Mouse (Mus musculus): ENCODE measurements around the gene Syn2. TPM values are rescaled to one million over a fixed set of nuclear protein-coding genes. Genes with fewer than 3 reads are reported as not detected.

The Syn2 gene
- polyA plus RNA-seq, 1 experiment from 2014 or later = 23.3 TPM

- Histone ChIP-seq H3K36me3 (ENCODE audit: control insufficient read depth, insufficient read depth, low read length) (no peaks in the 10 kb centered on the region), H3K9ac (ENCODE audit: low read length) (no peak overlapping the region), H3K4me2 (ENCODE audit: low read length) (no peak overlapping the region), H3K9me3 (replicated peaks; ENCODE audit: control insufficient read depth, low read length) (no peaks in the 10 kb centered on the region), H3K27ac (ENCODE audit: low read depth, low read length) (no peak overlapping the region), H3K4me3 (ENCODE audit: low read depth, low read length) (no peak overlapping the region), H3K27me3 (replicated peaks; ENCODE audit: control insufficient read depth, insufficient read depth, low read length) (no peaks in the 10 kb centered on the region), H3K4me1 (ENCODE audit: control insufficient read depth, insufficient read depth, low read length) (no peaks in the 10 kb centered on the region)
- ATAC-seq (no peak), DNase-seq (ENCODE audit: low spot score) (no peak)
- WGBS = 83% methylated on average over 2 of the region's 2 CpGs
These were observed 75.5 kb downstream of the Syn2 start for GRCm38 (mm10) chr6:115210187-115210586.

GRCm38 (mm10) chr6:115210820-115211219 lies 76.1 kb downstream of the Syn2 start:
- H3K4me1 ChIP-seq (ENCODE audit: control insufficient read depth, insufficient read depth, low read length) = no peaks in the 10 kb centered on the region
- H3K9me3 ChIP-seq (replicated peaks; ENCODE audit: control insufficient read depth, low read length) = no peaks in the 10 kb centered on the region
- no peaks in the 10 kb centered on the region for H3K36me3 ChIP-seq (ENCODE audit: control insufficient read depth, insufficient read depth, low read length)
- WGBS = 88% methylated on average over 3 of the region's 3 CpGs
- no peak overlapping the region for H3K4me2 ChIP-seq (ENCODE audit: low read length)
- no peak overlapping the region for H3K4me3 ChIP-seq (ENCODE audit: low read depth, low read length)
- H3K9ac ChIP-seq (ENCODE audit: low read length) = no peak overlapping the region
- no peak overlapping the region for H3K27ac ChIP-seq (ENCODE audit: low read depth, low read length)
- H3K27me3 ChIP-seq (replicated peaks; ENCODE audit: control insufficient read depth, insufficient read depth, low read length) = no peaks in the 10 kb centered on the region
- DNase-seq (ENCODE audit: low spot score) (no peak), ATAC-seq (no peak)

DNA sequence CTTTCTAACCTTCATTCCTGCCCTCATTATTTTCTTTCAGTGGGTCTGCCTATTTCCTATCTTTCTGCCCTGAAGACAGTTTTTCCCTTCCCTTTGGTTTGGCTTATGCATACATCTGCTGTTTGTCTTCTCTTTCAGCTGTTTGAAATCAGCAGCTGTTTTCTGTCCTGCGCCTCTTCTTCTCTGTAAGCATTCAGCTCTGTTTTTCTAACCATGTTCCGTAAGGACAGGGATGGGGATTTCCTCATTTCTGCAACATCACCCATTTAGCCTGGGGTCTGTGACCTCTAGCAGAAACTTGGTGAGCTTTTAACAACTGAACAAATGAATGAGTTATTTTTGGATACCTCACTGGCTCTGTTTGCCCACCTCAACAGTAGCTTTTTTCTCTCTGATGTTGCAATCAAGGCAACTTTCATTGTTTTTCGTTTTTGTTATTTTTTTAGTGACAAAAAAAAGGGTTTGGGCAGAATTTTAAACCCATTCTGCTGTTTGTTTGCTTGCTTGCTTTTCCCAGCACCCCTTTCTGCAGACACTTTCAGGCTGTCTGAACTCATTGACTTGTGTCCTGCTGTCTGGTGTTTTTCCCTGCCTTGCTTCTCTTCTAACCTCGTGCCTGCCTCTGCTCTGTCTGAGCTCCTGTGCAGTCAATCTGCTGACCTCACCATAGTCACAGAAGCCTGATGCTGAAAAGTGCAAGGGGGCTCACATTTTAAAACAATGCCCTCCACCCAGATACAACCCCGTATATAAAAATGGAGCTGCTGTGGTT lies 77.6 kb downstream of the Syn2 start:
- no peak overlapping the region for H3K4me3 ChIP-seq (ENCODE audit: low read depth, low read length)
- 71% methylated on average over 5 of the region's 5 CpGs for WGBS
- no peaks in the 10 kb centered on the region for H3K9me3 ChIP-seq (replicated peaks; ENCODE audit: control insufficient read depth, low read length)
- H3K4me1 ChIP-seq (ENCODE audit: control insufficient read depth, insufficient read depth, low read length) = no peaks in the 10 kb centered on the region
- DNase-seq (ENCODE audit: low spot score) (no peak), ATAC-seq (no peak)
- H3K36me3 ChIP-seq (ENCODE audit: control insufficient read depth, insufficient read depth, low read length) = no peaks in the 10 kb centered on the region
- no peak overlapping the region for H3K4me2 ChIP-seq (ENCODE audit: low read length)
- H3K27me3 ChIP-seq (replicated peaks; ENCODE audit: control insufficient read depth, insufficient read depth, low read length) = no peaks in the 10 kb centered on the region
- no peak overlapping the region for H3K27ac ChIP-seq (ENCODE audit: low read depth, low read length)
- no peak overlapping the region for H3K9ac ChIP-seq (ENCODE audit: low read length)

- Histone ChIP-seq H3K4me1 (ENCODE audit: control insufficient read depth, insufficient read depth, low read length) (no peaks in the 10 kb centered on the region), H3K4me2 (ENCODE audit: low read length) (no peak overlapping the region), H3K27ac (ENCODE audit: low read depth, low read length) (no peak overlapping the region), H3K9me3 (replicated peaks; ENCODE audit: control insufficient read depth, low read length) (no peaks in the 10 kb centered on the region), H3K36me3 (ENCODE audit: control insufficient read depth, insufficient read depth, low read length) (no peaks in the 10 kb centered on the region), H3K4me3 (ENCODE audit: low read depth, low read length) (no peak overlapping the region), H3K9ac (ENCODE audit: low read length) (no peak overlapping the region), H3K27me3 (replicated peaks; ENCODE audit: control insufficient read depth, insufficient read depth, low read length) (no peaks in the 10 kb centered on the region)
- DNase-seq (ENCODE audit: low spot score) (no peak), ATAC-seq (no peak)
- WGBS = 63% methylated on average over 5 of the region's 5 CpGs
These were observed 78.4 kb downstream of the Syn2 start for GRCm38 (mm10) chr6:115213129-115213528.

GRCm38 (mm10) chr6:115221215-115221641 lies 86.5 kb downstream of the Syn2 start:
- H3K4me2 ChIP-seq (ENCODE audit: low read length) = no peak overlapping the region
- ATAC-seq = no peak

DNA sequence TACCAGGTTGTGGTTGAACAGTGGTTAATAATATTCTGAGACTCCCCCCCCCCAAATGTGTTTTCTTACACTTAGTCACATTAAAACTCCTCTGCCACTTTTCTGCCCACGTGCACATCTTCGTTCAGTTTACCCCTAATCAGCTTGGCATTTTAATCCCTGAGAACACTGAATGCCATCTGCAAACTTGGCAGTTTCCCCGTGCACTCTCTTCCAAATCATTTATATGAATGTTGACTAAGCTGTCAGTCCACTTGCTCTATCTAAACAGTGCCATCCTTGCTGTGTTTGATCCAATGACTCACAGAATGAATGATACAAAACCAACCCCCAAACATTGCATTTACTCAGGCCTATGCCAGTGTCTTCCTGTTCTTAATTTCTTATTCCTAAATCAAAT lies 90.8 kb downstream of the Syn2 start:
- 40% methylated on average over 3 of the region's 3 CpGs for WGBS
- no peak overlapping the region for H3K4me2 ChIP-seq (ENCODE audit: low read length)
- H3K27ac ChIP-seq (ENCODE audit: low read depth, low read length) = no peak overlapping the region
- no peaks in the 10 kb centered on the region for H3K36me3 ChIP-seq (ENCODE audit: control insufficient read depth, insufficient read depth, low read length)
- no peak overlapping the region for H3K9ac ChIP-seq (ENCODE audit: low read length)
- H3K9me3 ChIP-seq (replicated peaks; ENCODE audit: control insufficient read depth, low read length) = no peaks in the 10 kb centered on the region
- DNase-seq (ENCODE audit: low spot score) = peak; percentile 76
- no peak for ATAC-seq
- no peaks in the 10 kb centered on the region for H3K4me1 ChIP-seq (ENCODE audit: control insufficient read depth, insufficient read depth, low read length)
- no peaks in the 10 kb centered on the region for H3K27me3 ChIP-seq (replicated peaks; ENCODE audit: control insufficient read depth, insufficient read depth, low read length)
- H3K4me3 ChIP-seq (ENCODE audit: low read depth, low read length) = no peak overlapping the region

More at GRCm38 (mm10) chr6:115221215-115221641, 86.5 kb downstream of the Syn2 start:
- H3K27ac ChIP-seq (ENCODE audit: low read depth, low read length) = no peak overlapping the region
- no peaks in the 10 kb centered on the region for H3K4me1 ChIP-seq (ENCODE audit: control insufficient read depth, insufficient read depth, low read length)
- peak; percentile 58 for DNase-seq (ENCODE audit: low spot score)
- H3K4me3 ChIP-seq (ENCODE audit: low read depth, low read length) = no peak overlapping the region
- no peak overlapping the region for H3K9ac ChIP-seq (ENCODE audit: low read length)
- H3K36me3 ChIP-seq (ENCODE audit: control insufficient read depth, insufficient read depth, low read length) = no peaks in the 10 kb centered on the region
- WGBS = 74% methylated on average over 8 of the region's 8 CpGs
- H3K27me3 ChIP-seq (replicated peaks; ENCODE audit: control insufficient read depth, insufficient read depth, low read length) = no peaks in the 10 kb centered on the region
- H3K9me3 ChIP-seq (replicated peaks; ENCODE audit: control insufficient read depth, low read length) = no peaks in the 10 kb centered on the region

DNA sequence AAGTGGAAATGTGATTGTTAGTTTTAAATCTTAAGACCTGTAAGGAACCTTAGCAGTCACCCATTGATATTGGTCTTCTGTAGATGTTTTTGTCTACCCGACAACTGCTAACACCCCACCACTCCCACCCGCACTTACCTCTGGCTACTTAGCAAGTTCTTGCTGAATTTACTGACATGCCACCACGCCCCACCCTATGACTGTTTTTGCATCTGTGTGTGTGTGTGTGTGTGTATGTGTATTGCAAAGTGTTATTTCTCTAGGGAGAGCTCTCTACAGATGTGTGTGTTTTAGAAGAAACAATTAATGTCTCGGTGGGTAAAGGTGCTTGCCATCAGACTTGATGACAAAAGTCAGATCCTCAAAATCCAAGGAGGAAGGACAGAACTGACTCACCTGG lies 92.3 kb downstream of the Syn2 start, which contains the start of gene Gm17482:
Gm17482 (plus strand) TSS at position 301 of the 400 bp plus-strand sequence.
- Histone ChIP-seq H3K36me3 (ENCODE audit: control insufficient read depth, insufficient read depth, low read length) (no peaks in the 10 kb centered on the region), H3K9me3 (replicated peaks; ENCODE audit: control insufficient read depth, low read length) (no peaks in the 10 kb centered on the region), H3K4me1 (ENCODE audit: control insufficient read depth, insufficient read depth, low read length) (no peaks in the 10 kb centered on the region), H3K4me2 (ENCODE audit: low read length) (no peak within 1 kb of the TSS), H3K27ac (ENCODE audit: low read depth, low read length) (no peak within 1 kb of the TSS), H3K9ac (ENCODE audit: low read length) (no peak within 1 kb of the TSS), H3K27me3 (replicated peaks; ENCODE audit: control insufficient read depth, insufficient read depth, low read length) (no peaks in the 10 kb centered on the region), H3K4me3 (ENCODE audit: low read depth, low read length) (no peak within 1 kb of the TSS)
- WGBS = 62% methylated on average over 4 of the region's 4 CpGs
- DNase-seq (ENCODE audit: low spot score) (no peak), ATAC-seq (no peak)

DNA sequence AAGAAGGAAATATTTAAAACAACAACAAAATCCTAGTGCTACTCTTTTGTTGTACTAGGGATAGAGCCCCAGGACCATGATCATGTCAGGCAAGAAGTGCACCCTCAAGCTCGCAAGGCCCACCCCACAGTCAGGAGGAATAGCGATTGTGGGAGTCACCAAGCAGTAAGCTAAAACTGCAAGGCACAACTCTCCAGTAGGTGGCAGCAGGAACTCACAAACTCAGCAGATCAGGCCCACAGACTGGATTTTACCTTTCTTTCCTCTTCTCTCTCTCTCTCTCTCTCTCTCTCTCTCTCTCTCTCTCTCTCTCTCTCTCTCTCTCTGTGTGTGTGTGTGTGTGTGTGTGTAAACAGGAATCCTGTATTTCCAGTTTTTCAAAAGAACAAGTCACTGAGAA lies 92.8 kb downstream of the Syn2 start:
- Histone ChIP-seq H3K27ac (ENCODE audit: low read depth, low read length) (no peak overlapping the region), H3K9ac (ENCODE audit: low read length) (no peak overlapping the region), H3K4me2 (ENCODE audit: low read length) (no peak overlapping the region), H3K27me3 (replicated peaks; ENCODE audit: control insufficient read depth, insufficient read depth, low read length) (no peaks in the 10 kb centered on the region), H3K36me3 (ENCODE audit: control insufficient read depth, insufficient read depth, low read length) (no peaks in the 10 kb centered on the region), H3K9me3 (replicated peaks; ENCODE audit: control insufficient read depth, low read length) (no peaks in the 10 kb centered on the region), H3K4me3 (ENCODE audit: low read depth, low read length) (no peak overlapping the region), H3K4me1 (ENCODE audit: control insufficient read depth, insufficient read depth, low read length) (no peaks in the 10 kb centered on the region)
- DNase-seq (ENCODE audit: low spot score) (peak; percentile 91), ATAC-seq (peak; percentile 54)
- WGBS = 2% methylated on average over 2 of the region's 2 CpGs

GRCm38 (mm10) chr6:115230557-115230956 lies 95.9 kb downstream of the Syn2 start:
- ATAC-seq = no peak
- Histone ChIP-seq H3K36me3 (ENCODE audit: control insufficient read depth, insufficient read depth, low read length) (no peaks in the 10 kb centered on the region), H3K4me3 (ENCODE audit: low read depth, low read length) (no peak overlapping the region), H3K9ac (ENCODE audit: low read length) (no peak overlapping the region), H3K27ac (ENCODE audit: low read depth, low read length) (no peak overlapping the region), H3K4me2 (ENCODE audit: low read length) (no peak overlapping the region), H3K4me1 (ENCODE audit: control insufficient read depth, insufficient read depth, low read length) (no peaks in the 10 kb centered on the region), H3K27me3 (replicated peaks; ENCODE audit: control insufficient read depth, insufficient read depth, low read length) (no peaks in the 10 kb centered on the region), H3K9me3 (replicated peaks; ENCODE audit: control insufficient read depth, low read length) (no peaks in the 10 kb centered on the region)
- DNase-seq (ENCODE audit: low spot score) = no peak
- WGBS = 58% methylated on average over 3 of the region's 3 CpGs
